Mouse (Mus musculus) cerebellum, postnatal 10 days (tissue): ENCODE results near the gene Id3.
"Not testable (repeated sequence)": the region's sequence is repeated elsewhere in the genome, so short reads cannot be mapped to it uniquely, and the experiment has no call there.

Experiments
- DNase-seq, 2 experiments: peaks; one replicate each; pipeline ENCODE4 v3.0.0; 2021; ENCODE audit warnings: mixed read lengths in 2 of 2

Gene Id3

GRCm38 (mm10) chr4:136143193-136143976 is at the start of gene Id3:
Gene Id3, plus strand, starts transcription at chr4:136143497.
- peak; percentile 63 to 80 for DNase-seq

- peak; percentile 46 to 57 for DNase-seq
These were observed 48.6 kb upstream of the Id3 start for GRCm38 (mm10) chr4:136094519-136095219.

DNA sequence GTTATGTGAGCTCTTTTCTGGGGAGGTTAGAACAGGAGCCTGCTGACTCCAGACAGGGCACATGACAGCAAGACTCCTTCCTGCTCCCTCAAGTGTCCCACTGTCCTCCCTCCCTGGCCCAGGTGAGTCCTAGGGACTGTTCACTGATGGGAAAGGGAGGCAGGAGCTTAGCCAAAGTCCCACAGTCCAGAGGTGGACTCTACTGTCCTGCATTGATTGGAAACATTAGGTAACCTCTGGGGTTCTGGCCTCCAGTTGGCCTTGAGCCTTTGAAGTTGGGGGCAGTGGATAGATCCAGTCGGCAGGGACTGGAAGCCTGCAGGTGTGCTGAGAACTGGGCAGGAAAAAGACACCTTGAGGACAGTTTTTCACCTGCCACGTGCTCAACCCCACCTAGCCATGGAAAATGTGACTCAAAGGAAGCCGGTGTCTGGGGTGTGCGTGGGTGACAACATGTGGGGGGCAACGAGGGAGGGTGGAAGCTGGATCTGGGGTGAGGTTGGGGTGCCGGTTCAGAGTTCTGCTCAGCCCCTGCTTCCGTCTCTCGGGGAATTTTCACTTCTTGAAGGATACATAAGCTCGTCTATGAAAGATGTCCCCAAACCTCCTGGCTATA is 47.7 kb upstream of the Id3 start:
- no peak for DNase-seq

- DNase-seq, result no peak
These were observed 46.7 kb upstream of the Id3 start for GRCm38 (mm10) chr4:136096446-136097113.

DNA sequence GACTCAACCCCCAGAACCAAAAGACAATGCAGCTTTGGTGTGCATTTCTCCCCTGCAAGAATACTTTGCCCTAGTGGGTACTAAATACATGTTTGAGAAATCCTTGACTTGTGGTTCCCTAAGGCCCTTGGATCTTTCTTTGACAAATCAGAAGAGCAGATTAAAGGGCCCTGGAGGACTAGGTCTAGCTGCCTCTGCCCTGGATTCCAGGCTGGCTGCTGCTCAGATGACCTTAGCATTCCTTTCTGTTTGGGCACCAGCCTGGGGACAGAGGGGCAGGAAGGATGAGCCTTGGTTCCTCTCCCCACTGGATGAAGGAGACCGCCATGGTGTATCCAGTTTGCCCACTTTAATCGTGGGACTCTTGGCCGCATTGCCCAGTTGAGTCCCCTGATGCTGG is 44.9 kb upstream of the Id3 start:
- no peak for DNase-seq

GRCm38 (mm10) chr4:136100396-136101070 is 42.8 kb upstream of the Id3 start:
- DNase-seq, result no peak

GRCm38 (mm10) chr4:136101753-136102152 is 41.5 kb upstream of the Id3 start:
- DNase-seq, result not testable (repeated sequence)

DNA sequence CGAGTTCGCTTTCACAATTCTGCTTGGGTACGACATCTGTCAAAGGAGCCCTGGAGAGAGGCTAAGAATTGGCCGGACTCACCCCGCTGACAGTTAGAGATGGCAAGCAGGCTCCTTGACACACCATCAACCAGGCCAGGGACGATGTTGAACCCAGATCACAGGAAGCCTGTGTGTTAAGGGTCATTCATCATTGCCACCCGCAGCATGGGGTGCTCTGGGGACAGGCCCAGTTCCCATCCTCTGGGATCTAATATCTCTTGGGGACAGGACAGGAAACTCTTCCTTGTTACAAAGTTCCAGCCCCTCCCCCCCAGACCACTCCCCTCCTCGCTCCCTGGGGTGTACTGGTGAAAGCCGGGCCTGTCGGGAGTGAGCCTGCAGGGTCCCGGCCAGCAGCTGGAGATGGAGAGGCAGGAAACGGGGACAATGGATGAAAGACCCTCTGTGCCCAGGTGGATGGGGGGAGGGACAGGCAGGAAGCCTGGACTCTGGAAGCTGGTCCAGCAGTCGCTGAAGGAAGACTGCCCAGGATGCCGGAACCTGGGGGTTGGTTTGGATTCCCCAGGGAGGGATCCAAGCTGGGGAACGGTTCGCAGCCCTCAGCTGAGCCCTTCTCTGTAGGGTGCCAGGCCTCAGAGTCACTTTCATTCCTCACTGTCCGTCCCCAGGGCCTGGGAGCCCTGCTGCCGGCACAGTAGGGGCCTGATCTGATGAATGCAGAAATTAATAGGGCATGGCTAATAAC is 38.5 kb upstream of the Id3 start:
- DNase-seq, result peak; percentile 27 to 51

- DNase-seq, result no peak
These were observed 36.4 kb upstream of the Id3 start for GRCm38 (mm10) chr4:136106880-136107301.

DNA sequence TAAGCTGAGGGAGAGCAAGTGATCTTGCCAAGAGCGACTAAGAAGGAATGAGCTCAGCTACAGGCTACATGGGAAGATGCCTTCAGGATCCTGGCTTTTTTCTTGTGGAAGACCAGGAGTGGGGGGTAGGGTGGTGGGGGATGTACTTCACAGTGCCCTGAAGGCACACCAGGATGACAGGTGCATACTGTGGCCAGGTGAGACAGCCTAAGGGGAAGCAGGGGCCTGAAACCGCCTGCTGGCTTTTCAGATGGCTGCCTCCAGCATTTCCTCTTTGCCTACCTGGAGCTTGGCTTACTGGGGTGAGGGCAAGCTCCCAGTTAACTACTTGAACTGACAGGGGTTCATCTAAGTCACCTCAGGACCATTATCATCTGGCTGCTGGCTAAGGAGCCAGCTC is 34.1 kb upstream of the Id3 start:
- DNase-seq, result no peak

DNA sequence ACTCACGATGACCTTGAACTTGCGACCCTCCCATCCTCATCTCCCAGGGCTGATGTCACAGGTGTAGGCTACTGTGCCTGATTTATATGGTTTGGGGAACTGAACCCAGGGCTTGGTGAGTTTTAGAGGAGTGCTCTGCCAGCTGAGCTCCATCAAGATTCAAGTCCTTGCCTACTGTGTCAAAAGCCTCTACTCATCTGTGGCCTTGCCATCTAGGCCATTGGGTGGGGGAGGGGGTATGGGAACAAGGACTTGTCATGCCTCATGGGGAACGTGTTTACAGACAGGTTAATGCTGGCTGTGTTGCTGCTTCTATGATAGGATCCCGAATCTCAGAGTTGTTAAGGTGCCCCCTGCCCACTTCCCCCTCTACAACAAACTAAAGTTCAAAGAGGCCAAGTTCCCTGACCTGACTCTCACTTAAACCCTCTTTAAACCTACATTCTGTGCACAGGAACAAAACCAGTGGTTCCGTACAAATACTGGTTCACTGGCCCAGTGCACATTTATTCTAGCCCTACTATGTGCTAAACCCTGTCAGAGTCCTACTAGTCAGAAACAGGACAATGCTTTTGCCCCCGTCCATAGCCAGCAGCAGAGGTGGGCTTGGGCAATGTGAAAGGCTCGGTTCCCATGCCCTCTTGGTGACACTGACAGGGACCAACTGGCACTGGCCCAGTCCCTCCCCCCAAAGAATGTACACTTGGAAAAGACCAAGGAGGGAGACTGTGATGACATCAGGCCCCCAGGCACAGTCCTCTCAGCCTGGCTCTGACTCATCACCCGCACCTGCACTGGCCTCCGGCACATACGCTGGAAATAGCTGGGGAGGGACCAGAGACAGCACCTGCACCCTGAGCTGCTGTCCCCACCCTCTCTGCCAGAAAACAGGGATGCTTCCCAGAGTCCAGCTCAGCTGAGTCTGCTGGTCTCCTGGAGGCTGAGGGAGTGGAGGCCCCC is 33.1 kb upstream of the Id3 start:
- DNase-seq, result peak in 1 of 2 experiments; percentile 27

DNA sequence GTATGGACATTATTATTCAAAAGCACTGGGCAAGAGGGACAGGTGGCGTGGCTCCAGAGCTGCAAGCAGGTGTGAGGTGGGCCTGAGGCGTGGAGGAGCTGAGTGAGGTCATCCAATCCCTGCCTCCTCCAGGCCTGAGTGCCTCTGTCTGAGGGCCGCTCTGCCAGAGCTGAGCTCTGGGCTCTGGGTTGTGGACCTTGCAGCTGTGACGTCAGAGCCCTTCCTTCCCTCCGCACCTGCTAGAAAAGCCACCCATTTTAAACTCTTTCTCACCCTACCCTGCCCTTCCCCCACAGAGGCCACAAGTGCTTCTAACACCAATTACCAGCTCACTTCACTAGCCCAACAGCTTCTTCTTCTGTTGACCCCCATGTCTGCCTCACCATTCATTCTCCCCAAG is 31.0 kb upstream of the Id3 start:
- no peak for DNase-seq

DNA sequence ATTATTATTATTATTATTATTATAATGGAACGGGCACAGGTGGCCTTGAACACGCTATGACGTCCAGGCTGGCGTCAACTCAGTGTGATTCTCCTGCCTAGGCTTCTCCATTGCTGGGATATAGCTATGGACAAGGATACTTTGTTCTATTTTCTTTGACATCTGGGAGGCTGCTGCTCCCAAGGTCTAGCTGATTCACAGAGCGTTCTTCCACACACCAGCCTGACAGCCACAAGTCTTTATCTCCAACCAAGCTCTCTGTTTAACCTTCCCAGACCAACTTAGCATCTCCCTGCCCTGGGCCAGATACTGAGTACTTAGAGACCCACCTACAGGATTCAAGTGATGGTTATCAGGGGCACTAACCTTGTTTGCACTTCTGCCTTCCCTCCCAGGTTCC is 28.6 kb upstream of the Id3 start:
- DNase-seq, result no peak

DNA sequence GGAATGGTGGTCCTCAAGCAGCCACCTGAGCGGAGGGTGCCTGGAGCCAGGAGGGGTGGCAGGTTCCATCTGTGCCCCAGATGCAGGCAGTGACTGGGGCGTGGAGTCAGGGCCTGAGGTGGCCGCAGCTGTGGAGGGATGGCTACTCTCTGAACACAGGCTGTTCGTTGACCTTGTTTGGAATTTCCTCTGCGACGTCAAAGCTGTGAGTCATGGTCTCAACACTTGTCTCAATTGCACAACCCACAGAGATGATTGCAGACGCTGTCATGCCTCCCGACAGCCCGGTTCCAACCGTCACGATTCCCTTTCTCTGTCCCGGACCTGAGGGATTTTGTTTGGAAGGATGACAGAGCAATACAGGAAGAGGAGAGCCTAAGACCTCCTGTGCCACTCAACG is 26.3 kb upstream of the Id3 start:
- peak in 1 of 2 experiments; percentile 28 for DNase-seq

GRCm38 (mm10) chr4:136120041-136120440 is 23.3 kb upstream of the Id3 start:
- DNase-seq, result no peak

DNA sequence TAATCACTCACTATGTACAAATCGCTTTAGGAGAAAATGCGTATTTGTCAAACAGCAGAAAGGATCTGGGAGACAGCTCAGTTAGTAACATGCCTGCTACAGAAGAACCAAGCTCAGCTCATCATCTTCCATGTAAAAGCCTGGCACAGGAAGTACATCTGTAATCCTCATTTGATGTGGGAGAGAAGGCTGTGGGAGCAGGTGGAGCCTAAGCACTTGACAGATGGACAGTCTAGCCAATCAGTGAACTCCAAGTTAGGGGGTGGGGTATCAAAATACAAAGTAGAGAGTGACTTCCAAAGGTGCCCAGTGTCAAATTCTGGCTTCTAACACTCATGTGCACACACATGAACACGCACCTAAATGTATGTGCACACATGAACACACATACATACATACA is 22.1 kb upstream of the Id3 start:
- DNase-seq, result no peak

DNA sequence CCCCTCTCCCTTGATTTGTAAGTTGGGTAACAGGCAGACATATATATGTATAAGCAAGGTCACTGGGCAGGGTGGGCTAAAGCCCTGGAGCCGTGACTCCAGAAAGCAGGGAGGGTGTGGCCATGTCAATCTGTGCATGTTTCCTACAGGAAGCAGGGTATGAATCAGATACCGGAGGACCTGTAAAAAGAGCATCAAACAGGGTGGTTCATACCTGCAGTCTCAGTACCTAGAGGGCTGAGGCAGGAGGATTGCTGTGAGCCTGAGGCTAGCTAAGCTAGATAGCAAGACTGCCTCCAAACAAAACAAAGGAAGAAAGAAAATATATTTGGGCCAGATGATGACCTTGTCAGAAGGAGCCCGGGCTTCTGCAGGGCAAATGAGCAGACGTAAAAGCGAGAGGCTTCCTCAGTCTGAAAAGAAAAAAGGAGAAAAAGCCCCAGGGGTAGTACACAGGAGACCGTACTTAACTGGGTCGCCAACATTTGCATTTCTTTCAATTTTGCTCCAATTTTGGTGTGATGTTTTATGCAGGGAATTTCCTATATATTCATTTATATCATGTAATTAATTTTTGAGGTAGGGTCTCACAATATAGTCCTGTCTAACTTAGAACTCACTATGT is 21.3 kb upstream of the Id3 start:
- DNase-seq, result no peak

GRCm38 (mm10) chr4:136123111-136123791 is 20.0 kb upstream of the Id3 start:
- DNase-seq, result no peak

DNA sequence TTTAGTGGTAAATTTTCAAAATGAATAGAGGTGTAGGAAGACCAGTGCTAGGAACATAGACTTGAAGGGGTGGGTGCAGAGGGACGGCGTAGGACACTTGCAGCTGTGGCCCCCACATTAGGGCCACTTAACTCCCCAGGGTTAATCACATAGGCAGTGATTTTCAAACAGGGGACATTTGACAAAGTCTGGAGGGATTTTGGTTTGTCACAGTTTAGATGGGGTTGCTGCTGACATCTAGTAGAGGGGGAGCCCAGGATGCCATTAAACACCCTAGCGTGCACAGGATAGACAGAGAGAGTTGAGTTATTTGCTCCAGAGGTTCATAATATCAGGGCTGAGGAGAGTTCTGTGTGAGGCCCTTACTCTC is 19.5 kb upstream of the Id3 start:
- no peak for DNase-seq

- no peak for DNase-seq
These were observed 18.7 kb upstream of the Id3 start for GRCm38 (mm10) chr4:136124581-136124980.
